Mouse (Mus musculus): Measurements from ENCODE around the gene Cep295nl. TPM values are rescaled to one million over a fixed set of nuclear protein-coding genes. Genes with fewer than 3 reads are reported as not detected.

Cep295nl gene
- polyA plus RNA-seq, 1 experiment from 2014 or later, result 0.12 TPM

DNA sequence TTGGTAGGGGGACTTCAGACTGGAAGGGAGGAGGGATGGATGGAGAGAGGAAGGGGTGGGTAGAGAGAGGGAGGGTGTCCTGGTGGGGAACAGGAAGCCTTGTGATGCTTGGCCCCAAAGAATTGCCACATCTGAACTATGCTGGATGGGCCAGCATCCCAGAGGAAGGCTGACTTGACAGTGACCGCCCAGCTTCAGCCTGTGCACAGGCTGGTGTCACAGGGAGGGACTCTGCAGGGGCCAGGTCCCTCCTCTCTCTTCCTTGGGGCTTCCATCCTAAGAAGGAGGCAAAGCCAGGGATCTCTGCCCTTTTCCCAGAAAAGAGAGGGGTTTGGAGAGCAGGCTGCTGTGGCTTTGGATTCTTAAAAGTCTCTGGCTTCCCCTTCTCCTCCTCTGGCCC lies 20.2 kb upstream of the Cep295nl start:
- no peaks in the 10 kb centered on the region for H3K9me3 ChIP-seq (ENCODE audit: control insufficient read depth)
- no peak for TF ChIP-seq CTCF (IDR thresholded peaks at IDR 0.05; ENCODE audit: low read depth)
- H3K4me1 ChIP-seq (replicated peaks; ENCODE audit: control insufficient read depth, insufficient read depth, low read length), result no peaks in the 10 kb centered on the region
- ATAC-seq, result no peak
- no peak overlapping the region for H3K4me3 ChIP-seq (ENCODE audit: low read depth, low read length)
- no peak overlapping the region for H3K9ac ChIP-seq (ENCODE audit: low read depth, low read length)
- H3K36me3 ChIP-seq (ENCODE audit: control insufficient read depth, insufficient read depth), result no peaks in the 10 kb centered on the region
- H3K27me3 ChIP-seq (replicated peaks; ENCODE audit: control insufficient read depth, insufficient read depth, low read length), result 0 out of 2 replicates have a peak, but pooled peaks cover 3% of the 10 kb centered on the region
- H3K4me2 ChIP-seq (replicated peaks; ENCODE audit: low read depth), result no peak overlapping the region; the same call in 1 of the 2 replicates
- peak overlapping the region; percentile 35; the same call in 1 of the 2 replicates for H3K27ac ChIP-seq (ENCODE audit: low read depth, low read length)
- 62% methylated on average over 1 of the region's 1 CpGs for WGBS

DNA sequence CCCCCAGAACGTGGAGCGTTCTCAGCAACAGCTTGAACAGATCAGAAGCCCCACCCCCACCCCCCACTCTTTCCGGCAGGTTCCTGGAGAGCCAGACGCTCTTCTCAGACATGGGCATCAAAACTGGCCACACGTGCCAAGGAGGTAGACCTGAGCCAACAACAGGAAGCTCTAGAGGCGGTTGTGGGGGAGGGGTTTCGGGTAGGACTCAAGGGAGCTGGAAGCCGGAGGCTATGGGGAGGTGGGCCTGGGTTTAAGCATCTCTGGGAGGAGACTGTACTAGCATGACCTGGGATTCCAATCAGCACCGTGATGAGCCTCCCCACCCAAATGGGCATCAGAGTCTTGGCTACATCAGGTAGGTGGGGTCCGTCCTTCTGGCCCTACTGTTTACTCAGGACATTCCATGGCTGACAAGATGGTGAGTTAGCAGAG lies 18.6 kb upstream of the Cep295nl start:
- Histone ChIP-seq H3K4me1 (replicated peaks; ENCODE audit: control insufficient read depth, insufficient read depth, low read length) (no peaks in the 10 kb centered on the region), H3K27me3 (replicated peaks; ENCODE audit: control insufficient read depth, insufficient read depth, low read length) (0 out of 2 replicates have a peak, but pooled peaks cover 3% of the 10 kb centered on the region), H3K9ac (ENCODE audit: low read depth, low read length) (no peak overlapping the region), H3K36me3 (ENCODE audit: control insufficient read depth, insufficient read depth) (no peaks in the 10 kb centered on the region), H3K27ac (ENCODE audit: low read depth, low read length) (no peak overlapping the region), H3K4me2 (replicated peaks; ENCODE audit: low read depth) (no peak overlapping the region), H3K9me3 (ENCODE audit: control insufficient read depth) (no peaks in the 10 kb centered on the region), H3K4me3 (ENCODE audit: low read depth, low read length) (no peak overlapping the region)
- ATAC-seq, result no peak
- TF ChIP-seq CTCF (IDR thresholded peaks at IDR 0.05; ENCODE audit: low read depth), result no peak
- WGBS, result 46% methylated on average over 10 of the region's 10 CpGs

DNA sequence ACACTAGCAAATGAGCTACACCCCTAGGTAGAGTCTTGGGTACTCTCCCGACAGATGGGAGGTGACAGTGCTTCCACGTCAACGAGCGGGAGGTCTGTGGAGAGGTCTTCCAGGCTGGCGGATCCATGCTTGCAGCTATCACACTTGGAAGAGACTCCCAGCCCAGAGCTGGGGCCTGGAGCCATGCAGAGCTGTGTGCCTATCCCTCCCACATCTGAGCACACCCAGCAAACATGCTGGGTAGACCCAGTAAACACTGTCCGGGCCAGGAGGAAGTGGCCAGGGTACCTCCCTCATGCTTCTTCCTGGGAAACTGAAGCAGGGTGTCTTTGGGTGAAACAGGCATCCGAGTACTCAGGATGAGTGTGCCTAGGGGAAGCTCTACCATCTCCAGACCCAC lies 18.2 kb upstream of the Cep295nl start:
- H3K4me3 ChIP-seq (ENCODE audit: low read depth, low read length), result no peak overlapping the region
- H3K9me3 ChIP-seq (ENCODE audit: control insufficient read depth), result no peaks in the 10 kb centered on the region
- ATAC-seq, result no peak
- no peak for TF ChIP-seq CTCF (IDR thresholded peaks at IDR 0.05; ENCODE audit: low read depth)
- no peak overlapping the region for H3K27ac ChIP-seq (ENCODE audit: low read depth, low read length)
- 51% methylated on average over 7 of the region's 7 CpGs for WGBS
- H3K4me1 ChIP-seq (replicated peaks; ENCODE audit: control insufficient read depth, insufficient read depth, low read length), result no peaks in the 10 kb centered on the region
- H3K27me3 ChIP-seq (replicated peaks; ENCODE audit: control insufficient read depth, insufficient read depth, low read length), result 0 out of 2 replicates have a peak, but pooled peaks cover 3% of the 10 kb centered on the region
- no peak overlapping the region for H3K9ac ChIP-seq (ENCODE audit: low read depth, low read length)
- no peaks in the 10 kb centered on the region for H3K36me3 ChIP-seq (ENCODE audit: control insufficient read depth, insufficient read depth)
- H3K4me2 ChIP-seq (replicated peaks; ENCODE audit: low read depth), result no peak overlapping the region

DNA sequence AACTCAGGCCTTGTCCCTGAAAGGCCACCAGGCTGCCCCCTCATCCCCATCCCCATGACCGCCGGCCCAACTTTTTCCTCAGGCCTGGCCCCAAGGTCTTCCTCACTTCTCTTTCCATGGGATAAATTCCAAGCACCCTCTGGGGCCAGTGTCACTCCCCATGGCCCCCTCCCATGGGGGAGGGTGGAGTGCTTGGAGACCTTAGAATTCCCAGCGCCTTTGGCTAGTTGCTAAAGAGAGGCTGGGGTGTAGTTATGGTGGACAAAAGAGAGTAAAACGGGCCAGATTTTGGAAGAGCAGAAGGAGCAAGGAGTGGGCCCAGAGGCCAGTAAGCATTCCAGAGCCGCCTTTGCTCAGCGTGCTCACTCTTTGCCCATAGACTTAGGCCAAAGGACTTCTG lies 13.3 kb upstream of the Cep295nl start, which contains the start of gene Timp2:
Gene Timp2 (minus strand): TSS at position 101 of the 400 bp plus-strand sequence.
- TF ChIP-seq CTCF (IDR thresholded peaks at IDR 0.05; ENCODE audit: low read depth), result no peak
- WGBS, result 48% methylated on average over 6 of the region's 6 CpGs
- Histone ChIP-seq H3K9me3 (ENCODE audit: control insufficient read depth) (no peaks in the 10 kb centered on the region), H3K9ac (ENCODE audit: low read depth, low read length) (peak within 1 kb of the TSS; percentile 68), H3K27ac (ENCODE audit: low read depth, low read length) (peak within 1 kb of the TSS; percentile 78), H3K27me3 (replicated peaks; ENCODE audit: control insufficient read depth, insufficient read depth, low read length) (no peaks in the 10 kb centered on the region), H3K4me2 (replicated peaks; ENCODE audit: low read depth) (peak within 1 kb of the TSS; percentile 90), H3K4me1 (replicated peaks; ENCODE audit: control insufficient read depth, insufficient read depth, low read length) (no peaks in the 10 kb centered on the region), H3K36me3 (ENCODE audit: control insufficient read depth, insufficient read depth) (no peaks in the 10 kb centered on the region), H3K4me3 (ENCODE audit: low read depth, low read length) (peak within 1 kb of the TSS; percentile 70)
- 0 out of 2 replicates have a peak, but pooled peaks have one; percentile 7 for ATAC-seq

DNA sequence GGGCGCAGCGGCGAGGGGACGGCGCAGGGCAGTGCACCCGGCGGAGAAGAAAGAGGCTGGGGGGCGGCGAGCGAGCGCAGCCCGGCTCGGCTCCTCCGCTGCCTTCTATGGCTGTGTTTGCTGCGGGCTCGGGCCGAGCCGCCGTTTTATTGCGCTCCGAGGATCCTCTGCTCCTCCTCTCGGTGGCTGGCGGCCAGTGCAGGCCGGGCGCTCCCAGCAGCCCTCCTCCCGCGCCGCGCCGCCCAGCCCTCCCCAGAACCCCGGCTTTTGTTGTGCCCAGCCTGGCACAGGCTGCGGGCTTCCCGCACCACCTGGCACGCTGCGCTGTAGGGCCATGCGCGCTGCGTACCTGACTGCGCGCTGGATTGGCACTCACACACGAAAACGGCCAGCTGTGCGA lies 12.9 kb upstream of the Cep295nl start:
- Histone ChIP-seq H3K4me3 (ENCODE audit: low read depth, low read length) (peak overlapping the region; percentile 70), H3K9ac (ENCODE audit: low read depth, low read length) (peak overlapping the region; percentile 68), H3K4me1 (replicated peaks; ENCODE audit: control insufficient read depth, insufficient read depth, low read length) (no peaks in the 10 kb centered on the region), H3K4me2 (replicated peaks; ENCODE audit: low read depth) (peak overlapping the region; percentile 90), H3K27me3 (replicated peaks; ENCODE audit: control insufficient read depth, insufficient read depth, low read length) (no peaks in the 10 kb centered on the region), H3K36me3 (ENCODE audit: control insufficient read depth, insufficient read depth) (no peaks in the 10 kb centered on the region), H3K27ac (ENCODE audit: low read depth, low read length) (peak overlapping the region; percentile 78), H3K9me3 (ENCODE audit: control insufficient read depth) (no peaks in the 10 kb centered on the region)
- ATAC-seq, result peak; percentile 83
- WGBS, result under 1% methylated on average over 34 of the region's 43 CpGs
- peak; percentile 78 for TF ChIP-seq CTCF (IDR thresholded peaks at IDR 0.05; ENCODE audit: low read depth)

DNA sequence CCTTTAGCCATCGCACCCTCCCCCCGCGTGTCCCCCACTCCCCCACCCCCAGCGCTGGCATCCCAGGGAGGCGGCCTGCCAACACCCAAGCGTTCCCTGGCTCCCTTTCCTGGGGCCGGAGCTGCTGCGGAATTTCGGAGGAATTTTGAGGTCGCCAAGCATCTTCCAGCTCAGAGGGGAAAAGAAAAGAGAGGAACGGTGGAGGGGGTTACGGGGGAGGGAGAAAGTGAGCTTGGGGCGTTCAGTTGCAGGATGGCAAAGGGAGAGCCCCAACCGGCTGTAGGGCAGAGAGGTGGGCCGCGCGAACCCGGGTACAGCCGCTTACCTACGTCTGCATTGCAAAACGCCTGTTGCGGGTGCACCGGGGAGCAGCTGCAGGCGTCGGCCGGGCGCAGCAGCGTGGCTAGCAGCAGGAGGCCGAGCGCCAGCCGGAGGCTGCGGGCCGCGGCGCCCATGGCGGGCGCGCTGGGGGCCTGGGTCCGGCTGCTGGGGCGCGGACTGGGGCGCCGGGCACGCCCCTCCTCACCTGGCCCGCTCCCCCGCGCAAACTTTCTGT lies 12.4 kb upstream of the Cep295nl start:
- Histone ChIP-seq H3K4me3 (ENCODE audit: low read depth, low read length) (peak overlapping the region; percentile 70), H3K27ac (ENCODE audit: low read depth, low read length) (peak overlapping the region; percentile 78), H3K4me1 (replicated peaks; ENCODE audit: control insufficient read depth, insufficient read depth, low read length) (no peaks in the 10 kb centered on the region), H3K9ac (ENCODE audit: low read depth, low read length) (peak overlapping the region; percentile 68), H3K36me3 (ENCODE audit: control insufficient read depth, insufficient read depth) (no peaks in the 10 kb centered on the region), H3K27me3 (replicated peaks; ENCODE audit: control insufficient read depth, insufficient read depth, low read length) (no peaks in the 10 kb centered on the region), H3K4me2 (replicated peaks; ENCODE audit: low read depth) (peak overlapping the region; percentile 90), H3K9me3 (ENCODE audit: control insufficient read depth) (no peaks in the 10 kb centered on the region)
- WGBS, result 1% methylated on average over 42 of the region's 47 CpGs
- no peak for TF ChIP-seq CTCF (IDR thresholded peaks at IDR 0.05; ENCODE audit: low read depth)
- peak; percentile 34; the same call in 1 of the 2 replicates for ATAC-seq
